Mouse (Mus musculus) left cerebral cortex, adult 18-20 months (tissue): ENCODE measurements around the gene Lacc1. TPM values are rescaled to one million over a fixed set of nuclear protein-coding genes. Genes with fewer than 3 reads are reported as not detected.
"Not testable (repeated sequence)": the region's sequence is repeated elsewhere in the genome, so short reads cannot be mapped to it uniquely, and the experiment has no call there.

Source experiments
- DNase-seq, 2 experiments: peaks; one replicate each; pipeline ENCODE4 v3.0.0; 2021 to 2022; ENCODE audit warnings: low spot score in 2 of 2, mixed read lengths in 1 of 2
- long read RNA-seq, 2 experiments: library from polyadenylated mRNA; stranded (forward); transcript quantifications; one replicate each; pipeline ENCODE4 v2.0.0; 2021
- total RNA-seq, 2 experiments: library from RNA; stranded (reverse); gene quantifications; 2 replicates each; pipeline ENCODE4 v1.2.3; 2021

The Lacc1 gene
- 1 to 10 TPM; 4.5 to 5.3 TPM for total RNA-seq
- long read RNA-seq, experiment 1, partial matches to known transcripts: 0 of 6 reads
- long read RNA-seq, experiment 1, other reads (novel, unspliced or antisense): 2 of 6 reads
- long read RNA-seq, experiment 2, transcript Lacc1-201 (8 exons, 2,444 nt): major isoform, 8 of 10 reads
- long read RNA-seq, experiment 2, partial matches to known transcripts: 0 of 10 reads
- long read RNA-seq, experiment 2, other reads (novel, unspliced or antisense): 2 of 10 reads

GRCm38 (mm10) chr14:77036226-77037046 is at the start of gene Lacc1, which contains the start of gene Ccdc122:
TSS of gene Lacc1 (minus strand) at chr14:77036904.
TSS of gene Ccdc122 (plus strand) at chr14:77036772.
- DNase-seq: peak; percentile 60 to 67

- no peak for DNase-seq
These were observed 44.5 kb upstream of the Lacc1 start for GRCm38 (mm10) chr14:77081248-77081647.

- DNase-seq: no peak
These were observed 32.7 kb upstream of the Lacc1 start for GRCm38 (mm10) chr14:77069361-77069760.

- no peak for DNase-seq
These were observed 16.6 kb upstream of the Lacc1 start for GRCm38 (mm10) chr14:77053288-77053687.

- no peak for DNase-seq
These were observed 1.2 kb upstream of the Lacc1 start for GRCm38 (mm10) chr14:77037832-77038425.

GRCm38 (mm10) chr14:77037330-77037729 is 626 bp upstream of the Lacc1 start:
- no peak for DNase-seq

GRCm38 (mm10) chr14:77034970-77035369 is 1.7 kb downstream of the Lacc1 start:
- no peak for DNase-seq

- DNase-seq: no peak
These were observed 2.4 kb downstream of the Lacc1 start for GRCm38 (mm10) chr14:77034175-77034915.

GRCm38 (mm10) chr14:77033391-77033790 is 3.3 kb downstream of the Lacc1 start:
- DNase-seq: no peak

GRCm38 (mm10) chr14:77032433-77032832 is 4.3 kb downstream of the Lacc1 start:
- DNase-seq: no peak

GRCm38 (mm10) chr14:77030808-77031207 is 5.9 kb downstream of the Lacc1 start:
- DNase-seq: no peak

- DNase-seq: no peak
These were observed 7.2 kb downstream of the Lacc1 start for GRCm38 (mm10) chr14:77029319-77030054.

GRCm38 (mm10) chr14:77024499-77024898 is 12.2 kb downstream of the Lacc1 start:
- no peak for DNase-seq

GRCm38 (mm10) chr14:77017211-77017610 is 19.5 kb downstream of the Lacc1 start:
- no peak for DNase-seq

GRCm38 (mm10) chr14:77016783-77017182 is 19.9 kb downstream of the Lacc1 start:
- not testable (repeated sequence) for DNase-seq

- peak; percentile 48 to 74 for DNase-seq
These were observed 24.9 kb downstream of the Lacc1 start for GRCm38 (mm10) chr14:77011804-77012203.

- DNase-seq: peak; percentile 71 to 79
These were observed 28.5 kb downstream of the Lacc1 start for GRCm38 (mm10) chr14:77008238-77008637.

GRCm38 (mm10) chr14:77005566-77005965 is 31.1 kb downstream of the Lacc1 start:
- DNase-seq: no peak

- DNase-seq: no peak
These were observed 32.0 kb downstream of the Lacc1 start for GRCm38 (mm10) chr14:77004740-77005139.

- not testable (repeated sequence) for DNase-seq
These were observed 46.4 kb downstream of the Lacc1 start for GRCm38 (mm10) chr14:76990351-76990750.

GRCm38 (mm10) chr14:76981781-76982180 is 54.9 kb downstream of the Lacc1 start:
- DNase-seq: no peak
